Mouse (Mus musculus): ENCODE results near the gene Adssl1. TPM values are rescaled to one million over a fixed set of nuclear protein-coding genes. Genes with fewer than 3 reads are reported as not detected.

Gene Adssl1
- polyA plus RNA-seq, 1 experiment, result 72.0 TPM

DNA sequence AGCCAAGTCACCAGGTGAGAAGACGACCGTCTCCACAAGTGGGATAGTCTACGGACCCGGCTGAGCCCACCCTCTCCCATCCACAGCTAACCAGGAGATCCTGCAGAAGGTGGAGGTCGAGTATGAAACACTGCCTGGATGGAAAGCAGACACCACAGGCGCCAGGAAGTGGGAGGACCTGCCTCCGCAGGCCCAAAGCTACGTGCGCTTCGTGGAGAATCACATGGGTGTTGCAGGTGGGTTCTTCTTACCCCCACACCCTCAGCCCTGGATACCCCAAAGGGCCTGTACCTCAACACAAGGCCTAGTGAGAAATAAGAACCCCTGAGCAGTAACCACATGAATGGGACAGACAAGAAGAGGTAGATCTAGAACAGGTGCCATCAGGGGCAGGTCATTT, 19.7 kb downstream of the Adssl1 start:
- H3K4me1 ChIP-seq (ENCODE audit: control insufficient read depth, insufficient read depth, low read length), result no peaks in the 10 kb centered on the region
- TF ChIP-seq CTCF (IDR thresholded peaks at IDR 0.05; ENCODE audit: borderline replicate concordance, insufficient read depth, low read depth, low read length) (no peak), POLR2A (IDR thresholded peaks at IDR 0.05; ENCODE audit: borderline replicate concordance, insufficient read depth, low read length) (no peak)
- no peaks in the 10 kb centered on the region for H3K27me3 ChIP-seq (ENCODE audit: control insufficient read depth, insufficient read depth, low read length)
- DNase-seq, result no peak
- 87% methylated on average over 10 of the region's 10 CpGs for WGBS
- no peak overlapping the region for H3K27ac ChIP-seq (ENCODE audit: insufficient read depth, low read length)
- no peak overlapping the region for H3K4me3 ChIP-seq (replicated peaks; ENCODE audit: insufficient read depth, low read depth, low read length)

- DNase-seq, result no peak
- Histone ChIP-seq H3K4me1 (ENCODE audit: control insufficient read depth, insufficient read depth, low read length) (peaks cover 5% of the 10 kb centered on the region; the same call in 1 of the 2 replicates), H3K27ac (ENCODE audit: insufficient read depth, low read length) (no peak overlapping the region), H3K4me3 (replicated peaks; ENCODE audit: insufficient read depth, low read depth, low read length) (no peak overlapping the region), H3K27me3 (ENCODE audit: control insufficient read depth, insufficient read depth, low read length) (no peaks in the 10 kb centered on the region)
- 89% methylated on average over 6 of the region's 6 CpGs for WGBS
- TF ChIP-seq POLR2A (IDR thresholded peaks at IDR 0.05; ENCODE audit: borderline replicate concordance, insufficient read depth, low read length), result no peak
- no peak for TF ChIP-seq CTCF (IDR thresholded peaks at IDR 0.05; ENCODE audit: borderline replicate concordance, insufficient read depth, low read depth, low read length)
Measured at GRCm38 (mm10) chr12:112643126-112643525, 23.3 kb downstream of the Adssl1 start.

DNA sequence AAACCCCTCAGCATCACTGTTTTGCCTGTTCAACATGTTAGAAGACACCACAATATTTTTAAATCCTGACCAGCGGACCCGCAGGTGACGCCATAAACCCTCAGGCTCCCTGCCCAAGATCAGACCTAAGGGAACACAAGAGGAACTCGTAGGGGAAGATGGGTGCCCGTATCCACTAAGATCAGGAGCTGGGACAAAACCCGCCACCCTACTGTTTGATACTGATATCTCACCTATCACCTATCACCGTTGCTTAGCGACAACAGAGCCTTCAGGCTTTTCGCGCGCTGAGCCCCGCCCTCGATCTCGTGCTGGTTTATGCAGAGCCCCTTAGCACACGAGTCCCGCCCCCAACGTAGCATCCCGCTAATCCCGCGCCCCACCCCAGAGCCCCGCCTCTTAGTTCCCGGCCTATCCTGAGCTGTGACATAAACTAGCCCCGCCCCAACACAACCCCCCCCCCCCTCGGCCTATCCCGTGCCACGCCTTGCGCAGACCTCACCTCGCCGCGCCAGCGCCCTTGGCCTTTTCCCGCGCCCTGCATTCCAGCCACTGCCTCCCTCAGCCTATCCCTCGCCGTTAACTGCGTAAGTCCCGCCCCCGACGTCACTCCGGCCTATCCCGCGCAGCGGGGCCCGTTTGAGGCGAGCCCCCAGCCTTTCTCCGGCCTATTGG, 24.5 kb downstream of the Adssl1 start, which contains the start of gene Siva1:
Siva1 (plus strand) TSS at position 500 of the 675 bp plus-strand sequence.
- peak within 1 kb of the TSS; percentile 87 for H3K4me3 ChIP-seq (replicated peaks; ENCODE audit: insufficient read depth, low read depth, low read length)
- no peaks in the 10 kb centered on the region for H3K27me3 ChIP-seq (ENCODE audit: control insufficient read depth, insufficient read depth, low read length)
- DNase-seq, result peak; percentile 99 to 100
- 1% methylated on average over 43 of the region's 46 CpGs for WGBS
- TF ChIP-seq CTCF (IDR thresholded peaks at IDR 0.05; ENCODE audit: borderline replicate concordance, insufficient read depth, low read depth, low read length) (no peak), POLR2A (IDR thresholded peaks at IDR 0.05; ENCODE audit: borderline replicate concordance, insufficient read depth, low read length) (0 out of 2 replicates have a peak, but pooled peaks have one; percentile 56)
- H3K27ac ChIP-seq (ENCODE audit: insufficient read depth, low read length), result peak within 1 kb of the TSS; percentile 41
- H3K4me1 ChIP-seq (ENCODE audit: control insufficient read depth, insufficient read depth, low read length), result peaks cover 5% of the 10 kb centered on the region; the same call in 1 of the 2 replicates

DNA sequence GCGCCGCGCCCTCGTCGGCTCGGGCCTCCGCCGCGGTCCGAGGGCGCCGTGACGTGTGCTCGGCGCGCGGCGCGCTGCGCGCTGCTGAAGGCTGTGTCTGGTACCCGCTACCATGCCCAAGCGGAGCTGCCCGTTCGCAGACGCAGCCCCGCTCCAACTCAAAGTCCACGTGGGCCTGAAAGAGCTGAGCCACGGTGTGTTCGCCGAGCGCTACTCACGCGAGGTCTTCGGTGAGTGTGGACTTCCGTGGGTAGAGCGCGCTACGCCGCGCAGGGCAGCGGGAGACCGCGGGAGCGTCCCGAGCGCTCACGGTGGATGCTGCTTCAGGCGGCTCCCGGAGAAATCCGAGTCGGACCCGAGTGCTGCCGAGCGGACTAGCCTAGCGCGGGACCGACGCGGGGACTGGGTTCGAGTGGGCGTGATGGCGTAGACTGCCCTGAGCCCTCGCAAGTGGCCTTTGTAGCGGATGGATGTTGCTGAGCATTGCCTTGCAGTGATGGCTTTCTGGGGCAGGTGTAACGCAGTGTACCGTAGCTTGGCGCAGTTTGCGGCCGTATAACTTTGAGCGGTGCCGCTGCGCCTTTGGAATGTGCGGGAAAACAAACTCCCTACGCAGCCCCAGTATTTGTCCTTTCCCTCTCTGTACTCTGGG, 25.1 kb downstream of the Adssl1 start:
- TF ChIP-seq CTCF (IDR thresholded peaks at IDR 0.05; ENCODE audit: borderline replicate concordance, insufficient read depth, low read depth, low read length) (no peak), POLR2A (IDR thresholded peaks at IDR 0.05; ENCODE audit: borderline replicate concordance, insufficient read depth, low read length) (peak; percentile 95)
- DNase-seq, result no peak
- under 1% methylated on average over 75 of the region's 75 CpGs for WGBS
- peak overlapping the region; percentile 41 for H3K27ac ChIP-seq (ENCODE audit: insufficient read depth, low read length)
- H3K27me3 ChIP-seq (ENCODE audit: control insufficient read depth, insufficient read depth, low read length), result no peaks in the 10 kb centered on the region
- H3K4me1 ChIP-seq (ENCODE audit: control insufficient read depth, insufficient read depth, low read length), result peaks cover 5% of the 10 kb centered on the region; the same call in 1 of the 2 replicates
- peak overlapping the region; percentile 77 for H3K4me3 ChIP-seq (replicated peaks; ENCODE audit: insufficient read depth, low read depth, low read length)

DNA sequence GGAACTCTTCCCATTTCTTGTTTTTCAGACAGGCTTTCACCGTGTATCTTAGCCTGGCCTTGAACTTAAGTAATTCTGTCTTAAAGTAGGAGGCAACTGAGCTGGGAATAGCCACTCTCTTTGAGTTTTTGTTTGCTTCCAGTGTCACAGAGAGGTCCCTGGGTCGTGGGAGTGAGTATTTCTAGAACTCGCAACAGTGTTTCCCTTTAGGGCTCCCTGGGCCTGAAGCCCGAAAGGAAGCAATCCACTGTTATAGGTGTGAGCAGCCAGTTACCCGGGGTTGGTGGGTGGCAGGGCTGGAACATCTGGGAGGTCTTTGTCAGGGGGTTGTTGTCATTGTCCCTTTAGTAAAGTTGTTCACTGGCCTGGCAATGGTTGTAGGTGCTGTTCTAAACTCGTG, 26.3 kb downstream of the Adssl1 start:
- Histone ChIP-seq H3K27me3 (ENCODE audit: control insufficient read depth, insufficient read depth, low read length) (no peaks in the 10 kb centered on the region), H3K4me1 (ENCODE audit: control insufficient read depth, insufficient read depth, low read length) (peaks cover 5% of the 10 kb centered on the region; the same call in 1 of the 2 replicates), H3K27ac (ENCODE audit: insufficient read depth, low read length) (no peak overlapping the region), H3K4me3 (replicated peaks; ENCODE audit: insufficient read depth, low read depth, low read length) (no peak overlapping the region)
- 45% methylated on average over 6 of the region's 6 CpGs for WGBS
- TF ChIP-seq POLR2A (IDR thresholded peaks at IDR 0.05; ENCODE audit: borderline replicate concordance, insufficient read depth, low read length) (no peak), CTCF (IDR thresholded peaks at IDR 0.05; ENCODE audit: borderline replicate concordance, insufficient read depth, low read depth, low read length) (no peak)
- DNase-seq, result no peak

DNA sequence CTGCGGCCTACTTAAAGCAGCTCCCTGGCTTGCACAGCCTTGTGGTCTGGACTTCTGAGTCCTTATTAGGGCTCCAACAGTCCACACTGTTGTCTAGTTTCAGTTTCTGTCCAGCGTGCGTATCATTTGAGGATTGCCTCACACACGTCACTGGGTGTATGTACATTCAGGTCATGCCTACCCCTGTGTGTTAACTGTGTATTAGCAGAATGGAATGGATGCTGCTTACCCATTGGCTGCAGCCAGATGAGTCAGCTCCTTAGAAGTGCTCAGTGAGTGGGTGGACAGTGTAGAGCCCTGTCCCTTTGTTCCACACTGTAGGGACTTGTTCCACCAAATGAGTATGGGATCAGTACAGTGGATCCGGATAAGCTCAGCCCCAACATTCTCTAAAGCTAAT, 28.2 kb downstream of the Adssl1 start:
- WGBS, result 92% methylated on average over 5 of the region's 5 CpGs
- H3K4me1 ChIP-seq (ENCODE audit: control insufficient read depth, insufficient read depth, low read length), result peaks cover 5% of the 10 kb centered on the region; the same call in 1 of the 2 replicates

GRCm38 (mm10) chr12:112651778-112652439, 32.1 kb downstream of the Adssl1 start:
- no peak for DNase-seq
- H3K27me3 ChIP-seq (ENCODE audit: control insufficient read depth, insufficient read depth, low read length), result no peaks in the 10 kb centered on the region
- WGBS, result 81% methylated on average over 5 of the region's 5 CpGs
- no peaks in the 10 kb centered on the region; the same call in 1 of the 2 replicates for H3K4me1 ChIP-seq (ENCODE audit: control insufficient read depth, insufficient read depth, low read length)
- no peak overlapping the region for H3K4me3 ChIP-seq (replicated peaks; ENCODE audit: insufficient read depth, low read depth, low read length)
- no peak overlapping the region for H3K27ac ChIP-seq (ENCODE audit: insufficient read depth, low read length)
- TF ChIP-seq POLR2A (IDR thresholded peaks at IDR 0.05; ENCODE audit: borderline replicate concordance, insufficient read depth, low read length) (no peak), CTCF (IDR thresholded peaks at IDR 0.05; ENCODE audit: borderline replicate concordance, insufficient read depth, low read depth, low read length) (no peak)

More for the DNA sequence above, 28.2 kb downstream of the Adssl1 start:
- Histone ChIP-seq H3K27me3 (ENCODE audit: control insufficient read depth, insufficient read depth, low read length) (no peaks in the 10 kb centered on the region), H3K4me3 (replicated peaks; ENCODE audit: insufficient read depth, low read depth, low read length) (no peak overlapping the region), H3K27ac (ENCODE audit: insufficient read depth, low read length) (no peak overlapping the region)
- TF ChIP-seq POLR2A (IDR thresholded peaks at IDR 0.05; ENCODE audit: borderline replicate concordance, insufficient read depth, low read length), result no peak
- no peak for TF ChIP-seq CTCF (IDR thresholded peaks at IDR 0.05; ENCODE audit: borderline replicate concordance, insufficient read depth, low read depth, low read length)
- DNase-seq, result no peak
